Mouse (Mus musculus) limb, embryonic 14.5 days (tissue): Measurements from ENCODE around the gene Gas6. TPM values are rescaled to one million over a fixed set of nuclear protein-coding genes. Genes with fewer than 3 reads are reported as not detected.
A peak's percentile ranks its signal among the peaks of the same experiment; 100 is the strongest.

ENCODE experiments used
- ATAC-seq: fragments of 200-750 bp; cut with Nextera tagmentation; 2 replicates; pipeline ENCODE4 v1.8.0; 2017; ENCODE audit warnings: low read depth, moderate number of reproducible peaks, moderate TSS enrichment; ENCODE audit not compliant: low FRiP score
- DNase-seq: peaks from one replicate; pipeline ENCODE4 v3.0.0-alpha.2; 2015; ENCODE audit warnings: low spot score
- H3K27ac ChIP-seq: fragments of 300-500 bp; sonication (generic); replicated peaks from 2 replicates; pipeline ENCODE4 v1.5.1; 2014; ENCODE audit warnings: low read depth, mild to moderate bottlenecking, low read length, moderate library complexity, mixed read lengths
- H3K27me3 ChIP-seq: fragments of 300-500 bp; sonication (generic); 2 replicates; pipeline ENCODE4 v1.6.1; 2014; ENCODE audit warnings: low read length, mixed read lengths; ENCODE audit not compliant: control insufficient read depth, insufficient read depth
- H3K36me3 ChIP-seq: fragments of 300-500 bp; sonication (generic); 2 replicates; pipeline ENCODE4 v1.6.1; 2014; ENCODE audit warnings: mild to moderate bottlenecking, low read length, moderate library complexity, mixed read lengths; ENCODE audit not compliant: control insufficient read depth, insufficient read depth
- H3K4me1 ChIP-seq: fragments of 300-500 bp; sonication (generic); 2 replicates; pipeline ENCODE4 v1.6.1; 2014; ENCODE audit warnings: antibody characterized with exemption, low read length, mixed read lengths; ENCODE audit not compliant: control insufficient read depth, insufficient read depth
- H3K4me2 ChIP-seq: fragments of 300-500 bp; sonication (generic); replicated peaks from 2 replicates; pipeline ENCODE4 v1.6.1; 2014; ENCODE audit warnings: low read depth, mild to moderate bottlenecking, low read length, moderate library complexity; ENCODE audit not compliant: severe bottlenecking
- H3K4me3 ChIP-seq: fragments of 300-500 bp; sonication (generic); replicated peaks from 2 replicates; pipeline ENCODE4 v1.5.1; 2014; ENCODE audit warnings: low read length
- H3K9ac ChIP-seq: fragments of 300-500 bp; sonication (generic); 2 replicates; pipeline ENCODE4 v1.6.1; 2014; ENCODE audit warnings: mild to moderate bottlenecking, low read depth, low read length, moderate library complexity; ENCODE audit not compliant: severe bottlenecking
- H3K9me3 ChIP-seq: fragments of 300-500 bp; sonication (generic); 2 replicates; pipeline ENCODE4 v1.6.1; 2016; ENCODE audit warnings: low read length; ENCODE audit not compliant: control insufficient read depth
- POLR2A ChIP-seq: fragments of 200-500 bp; IDR thresholded peaks from 2 replicates; pipeline ENCODE4 v1.8.0; 2012; ENCODE audit warnings: inconsistent platforms, mild to moderate bottlenecking, moderate library complexity, borderline replicate concordance; ENCODE audit not compliant: insufficient read depth, insufficient read length; ENCODE audit errors: extremely low read depth
- WGBS: fragments of 180-500 bp; shearing (Covaris S2); extraction: QIAGEN DNeasy Blood & Tissue Kit; methylation state at CpG from one replicate; pipeline ENCODE4 v1.1.7; 2014; 5-methylcytosine and 5-hydroxymethylcytosine counted together
- polyA plus RNA-seq, 2 experiments: library from polyadenylated mRNA; depleted of rRNA in 1 of 2; stranded (reverse) in 1 of 2; unstranded in 1 of 2; fragments of >200 nt; fragmentation: Nextera tagmentation in 1 of 2; extraction: Ambion mirVana in 1 of 2; gene quantifications; 2 replicates each; pipeline versions ENCODE4 v1.2.1 to v1.2.3; 2012 to 2014

The Gas6 gene
- polyA plus RNA-seq, 2 experiments: 32.7 to 48.6 TPM

DNA sequence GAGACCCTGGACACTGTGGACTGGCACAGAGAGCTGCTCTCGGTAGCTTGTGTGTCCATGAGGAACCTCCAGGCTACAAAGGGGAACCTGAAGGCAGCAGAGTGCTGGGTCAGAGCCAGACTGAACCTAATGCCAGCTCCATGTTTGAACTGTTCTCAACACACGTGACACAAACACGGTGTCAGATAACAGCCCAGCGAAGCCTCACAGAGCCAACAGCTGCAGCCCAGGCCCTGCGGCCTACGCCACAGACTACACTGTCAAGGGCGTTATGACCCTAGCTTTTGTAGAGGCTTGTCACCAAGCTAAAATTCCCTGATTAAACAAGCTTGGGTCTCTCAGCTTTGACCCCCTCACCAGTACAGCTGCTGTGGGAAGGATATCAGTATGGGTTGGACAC is 22.0 kb downstream of the Gas6 start:
- Histone ChIP-seq H3K9me3 (no peaks in the 10 kb centered on the region), H3K27ac (no peak overlapping the region), H3K27me3 (no peaks in the 10 kb centered on the region), H3K9ac (no peak overlapping the region), H3K4me3 (no peak overlapping the region), H3K36me3 (no peaks in the 10 kb centered on the region), H3K4me1 (peaks cover 8% of the 10 kb centered on the region), H3K4me2 (no peak overlapping the region)
- 42% methylated on average over 7 of the region's 7 CpGs for WGBS
- ATAC-seq: peak; percentile 88
- TF ChIP-seq POLR2A: no peak
- peak; percentile 69 for DNase-seq

DNA sequence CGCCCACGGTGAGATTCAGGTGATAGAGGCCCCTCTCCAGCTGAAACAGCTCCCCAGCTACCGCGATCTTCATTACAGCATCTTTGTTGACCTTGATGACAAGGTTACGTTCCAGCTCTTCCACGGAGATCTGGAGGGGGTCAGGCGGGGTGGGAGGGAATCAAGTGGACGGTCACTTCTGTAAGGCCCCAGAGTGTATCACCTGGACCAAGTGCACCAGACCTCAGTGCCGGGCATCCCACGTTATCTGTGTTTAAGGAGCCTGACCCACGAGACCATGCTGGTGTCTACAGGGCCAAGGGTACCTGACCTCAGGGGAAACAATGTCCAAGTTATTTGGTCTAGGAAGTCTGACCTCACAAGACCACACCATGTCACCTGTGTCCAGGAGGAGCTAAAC is 22.8 kb downstream of the Gas6 start:
- Histone ChIP-seq H3K9ac (no peak overlapping the region), H3K27ac (no peak overlapping the region), H3K4me3 (no peak overlapping the region), H3K4me1 (peaks cover 8% of the 10 kb centered on the region), H3K36me3 (no peaks in the 10 kb centered on the region), H3K9me3 (no peaks in the 10 kb centered on the region), H3K4me2 (no peak overlapping the region), H3K27me3 (no peaks in the 10 kb centered on the region)
- WGBS: 90% methylated on average over 11 of the region's 11 CpGs
- no peak for ATAC-seq
- no peak for DNase-seq
- TF ChIP-seq POLR2A: no peak

DNA sequence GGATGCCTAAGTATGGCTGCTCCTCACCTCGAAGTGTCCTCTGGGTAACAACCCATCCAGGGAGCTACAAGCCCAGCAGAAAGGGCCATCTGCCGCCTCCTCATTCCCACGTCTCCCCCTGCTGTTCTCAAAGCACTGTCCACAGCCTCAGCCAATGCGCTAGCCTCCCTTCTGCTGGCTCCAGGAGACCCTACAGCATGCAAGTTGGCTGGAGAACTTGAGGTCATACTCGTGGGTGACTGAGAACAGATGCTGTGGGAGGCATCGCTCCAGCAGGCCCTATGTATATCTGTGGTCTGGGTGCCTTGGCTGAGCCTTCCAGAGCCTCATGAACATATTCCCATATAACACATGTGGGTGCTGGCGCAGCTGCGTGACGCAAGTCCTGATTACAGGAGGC is 25.6 kb downstream of the Gas6 start:
- Histone ChIP-seq H3K27ac (no peak overlapping the region), H3K9me3 (no peaks in the 10 kb centered on the region), H3K4me1 (peaks cover 8% of the 10 kb centered on the region), H3K27me3 (no peaks in the 10 kb centered on the region), H3K4me3 (no peak overlapping the region), H3K9ac (no peak overlapping the region), H3K36me3 (no peaks in the 10 kb centered on the region), H3K4me2 (no peak overlapping the region)
- WGBS: 85% methylated on average over 9 of the region's 9 CpGs
- TF ChIP-seq POLR2A: no peak
- ATAC-seq: no peak
- no peak for DNase-seq

DNA sequence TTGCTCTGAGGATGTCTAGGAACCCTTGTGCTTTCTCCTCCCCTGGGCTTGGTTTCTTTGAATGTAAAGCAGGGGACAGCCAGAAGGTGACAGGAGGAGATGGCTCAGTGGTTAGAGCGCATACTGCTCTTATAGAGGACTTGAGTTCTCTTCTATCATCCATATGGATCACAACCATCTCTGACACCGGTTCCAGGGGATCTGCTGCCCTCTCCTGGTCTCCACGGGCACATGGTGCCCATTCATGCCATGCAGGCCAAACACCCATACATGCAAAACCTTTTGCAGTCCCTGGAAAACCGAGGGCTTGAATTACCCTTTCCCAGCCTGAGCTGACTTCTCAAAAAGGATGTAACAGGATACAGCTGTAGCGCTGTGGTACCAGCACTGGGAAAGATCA is 27.3 kb downstream of the Gas6 start:
- TF ChIP-seq POLR2A: no peak
- H3K9ac ChIP-seq: no peak overlapping the region
- no peak overlapping the region for H3K4me2 ChIP-seq
- 62% methylated on average over 5 of the region's 5 CpGs for WGBS
- no peak overlapping the region for H3K27ac ChIP-seq
- no peaks in the 10 kb centered on the region for H3K27me3 ChIP-seq
- H3K9me3 ChIP-seq: no peaks in the 10 kb centered on the region
- DNase-seq (no peak), ATAC-seq (no peak)
- H3K36me3 ChIP-seq: no peaks in the 10 kb centered on the region
- no peak overlapping the region for H3K4me3 ChIP-seq
- no peaks in the 10 kb centered on the region; the same call in 1 of the 2 replicates for H3K4me1 ChIP-seq

DNA sequence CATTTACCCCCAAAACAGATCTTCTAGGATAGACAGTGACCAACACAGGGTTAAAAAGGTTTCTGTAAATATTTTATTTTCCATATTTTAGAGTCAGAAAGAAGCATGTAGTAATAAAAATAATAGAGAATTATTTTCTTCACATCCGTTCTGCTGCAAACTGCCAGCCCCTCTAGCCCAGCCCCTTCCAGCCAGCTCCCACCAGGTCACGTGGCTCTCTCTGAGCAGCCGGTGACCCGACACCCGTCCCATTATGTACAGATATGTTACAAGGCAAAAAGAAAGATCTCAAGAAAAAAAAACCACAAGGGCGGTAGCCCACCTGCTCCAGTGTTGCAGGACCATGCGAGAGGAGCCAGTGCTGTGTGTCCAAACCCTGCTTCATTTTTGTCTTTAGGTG is 29.0 kb downstream of the Gas6 start:
- Histone ChIP-seq H3K4me3 (no peak overlapping the region), H3K36me3 (no peaks in the 10 kb centered on the region), H3K27ac (no peak overlapping the region), H3K4me1 (no peaks in the 10 kb centered on the region), H3K9ac (no peak overlapping the region), H3K4me2 (no peak overlapping the region), H3K27me3 (no peaks in the 10 kb centered on the region), H3K9me3 (no peaks in the 10 kb centered on the region)
- DNase-seq (no peak), ATAC-seq (no peak)
- TF ChIP-seq POLR2A: no peak
- WGBS: 43% methylated on average over 7 of the region's 7 CpGs

DNA sequence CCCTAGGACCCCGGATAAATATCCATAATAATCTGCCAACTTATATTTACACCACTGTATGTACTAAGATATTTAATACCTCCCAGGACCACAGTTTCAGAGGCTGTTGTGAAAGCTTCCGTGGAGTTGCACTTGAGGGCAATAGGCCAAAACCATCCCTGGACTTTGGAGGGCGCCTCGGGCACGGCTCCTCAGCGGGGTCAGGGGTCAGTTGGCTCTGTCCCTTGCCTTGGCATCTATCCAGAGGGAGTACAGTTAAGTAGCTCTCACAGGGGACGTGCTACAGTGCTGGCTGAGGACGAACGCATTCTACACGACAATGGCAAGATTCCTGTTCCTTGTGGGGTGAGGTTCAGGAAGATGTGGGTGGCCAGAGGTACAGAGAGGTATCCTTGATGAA is 31.9 kb downstream of the Gas6 start:
- no peak for DNase-seq
- no peaks in the 10 kb centered on the region for H3K36me3 ChIP-seq
- no peak overlapping the region for H3K9ac ChIP-seq
- H3K4me2 ChIP-seq: no peak overlapping the region
- 81% methylated on average over 10 of the region's 10 CpGs for WGBS
- no peak for ATAC-seq
- H3K27me3 ChIP-seq: no peaks in the 10 kb centered on the region
- H3K4me1 ChIP-seq: no peaks in the 10 kb centered on the region
- H3K9me3 ChIP-seq: no peaks in the 10 kb centered on the region
- TF ChIP-seq POLR2A: no peak
- H3K27ac ChIP-seq: no peak overlapping the region
- no peak overlapping the region for H3K4me3 ChIP-seq
